Mouse (Mus musculus) stomach, embryonic 15.5 days (tissue): ENCODE measurements around the gene Top1. TPM values are rescaled to one million over a fixed set of nuclear protein-coding genes. Genes with fewer than 3 reads are reported as not detected.

Experiments used
- ATAC-seq: fragments of 200-750 bp; cut with Nextera tagmentation; 2 replicates; pipeline ENCODE4 v1.8.0; 2017; ENCODE audit warnings: low read depth, moderate number of reproducible peaks, moderate TSS enrichment; ENCODE audit not compliant: insufficient read depth, low FRiP score
- H3K27ac ChIP-seq: fragments of 300-500 bp; sonication (generic); 2 replicates; pipeline ENCODE4 v1.5.1; 2015; ENCODE audit warnings: mild to moderate bottlenecking, inconsistent platforms
- H3K27me3 ChIP-seq: fragments of 300-500 bp; sonication (generic); replicated peaks from 2 replicates; pipeline ENCODE4 v1.6.1; 2015; ENCODE audit warnings: inconsistent platforms
- H3K36me3 ChIP-seq: fragments of 300-500 bp; sonication (generic); 2 replicates; pipeline ENCODE4 v1.6.1; 2015; ENCODE audit warnings: inconsistent platforms
- H3K4me1 ChIP-seq: fragments of 300-500 bp; sonication (generic); 2 replicates; pipeline ENCODE4 v1.6.1; 2015; ENCODE audit warnings: inconsistent platforms
- H3K4me2 ChIP-seq: fragments of 300-500 bp; sonication (generic); 2 replicates; pipeline ENCODE4 v1.6.1; 2015; ENCODE audit warnings: mild to moderate bottlenecking, inconsistent platforms
- H3K4me3 ChIP-seq: fragments of 300-500 bp; sonication (generic); replicated peaks from 2 replicates; pipeline ENCODE4 v1.5.1; 2015; ENCODE audit warnings: inconsistent platforms
- H3K9ac ChIP-seq: fragments of 300-500 bp; sonication (generic); 2 replicates; pipeline ENCODE4 v1.6.1; 2015; ENCODE audit warnings: inconsistent platforms
- H3K9me3 ChIP-seq: fragments of 300-500 bp; sonication (generic); 2 replicates; pipeline ENCODE4 v1.6.1; 2016; ENCODE audit warnings: inconsistent platforms
- whole genome bisulfite sequencing: fragments of 180-500 bp; shearing (Covaris S2); methylation state at CpG from one replicate; pipeline ENCODE4 v1.1.7; 2015; 5-methylcytosine and 5-hydroxymethylcytosine counted together
- polyA plus RNA-seq: library from polyadenylated mRNA; unstranded; fragments of >200 nt; fragmentation: Nextera tagmentation; extraction: Ambion mirVana; gene quantifications from 2 replicates; pipeline ENCODE4 v1.2.1, GENCODE M21; 2015

Top1 gene
- polyA plus RNA-seq, 1 experiment from 2014 or later: 76.9 TPM

- no peaks in the 10 kb centered on the region for H3K27me3 ChIP-seq
- no peak overlapping the region for H3K4me2 ChIP-seq
- H3K9me3 ChIP-seq: no peaks in the 10 kb centered on the region
- H3K9ac ChIP-seq: no peak overlapping the region
- H3K27ac ChIP-seq: no peak overlapping the region
- H3K36me3 ChIP-seq: no peaks in the 10 kb centered on the region
- 77% methylated on average over 13 of the region's 13 CpGs for WGBS
- no peak overlapping the region for H3K4me3 ChIP-seq
- ATAC-seq: no peak
- no peaks in the 10 kb centered on the region for H3K4me1 ChIP-seq
These were observed 5.6 kb upstream of the Top1 start for GRCm38 (mm10) chr2:160639911-160640717.

- 63% methylated on average over 2 of the region's 2 CpGs for WGBS
- H3K9me3 ChIP-seq: no peaks in the 10 kb centered on the region
- no peaks in the 10 kb centered on the region for H3K27me3 ChIP-seq
- no peaks in the 10 kb centered on the region for H3K4me1 ChIP-seq
- H3K4me3 ChIP-seq: no peak overlapping the region
- H3K9ac ChIP-seq: no peak overlapping the region
- H3K36me3 ChIP-seq: no peaks in the 10 kb centered on the region
- no peak for ATAC-seq
- no peak overlapping the region for H3K27ac ChIP-seq
- no peak overlapping the region for H3K4me2 ChIP-seq
These were observed 4.5 kb upstream of the Top1 start for GRCm38 (mm10) chr2:160641176-160641575.

- H3K4me2 ChIP-seq: peak overlapping the region; percentile 45
- peak overlapping the region; percentile 98 for H3K9ac ChIP-seq
- no peaks in the 10 kb centered on the region for H3K36me3 ChIP-seq
- H3K4me1 ChIP-seq: 0 out of 2 replicates have a peak, but pooled peaks cover 4% of the 10 kb centered on the region
- H3K27me3 ChIP-seq: no peaks in the 10 kb centered on the region
- under 1% methylated on average over 65 of the region's 76 CpGs for WGBS
- peak overlapping the region; percentile 97 for H3K27ac ChIP-seq
- H3K4me3 ChIP-seq: peak overlapping the region; percentile 100
- H3K9me3 ChIP-seq: no peaks in the 10 kb centered on the region
- peak; percentile 15 for ATAC-seq
These were observed 606 bp downstream of the Top1 start for GRCm38 (mm10) chr2:160646144-160646844.

DNA sequence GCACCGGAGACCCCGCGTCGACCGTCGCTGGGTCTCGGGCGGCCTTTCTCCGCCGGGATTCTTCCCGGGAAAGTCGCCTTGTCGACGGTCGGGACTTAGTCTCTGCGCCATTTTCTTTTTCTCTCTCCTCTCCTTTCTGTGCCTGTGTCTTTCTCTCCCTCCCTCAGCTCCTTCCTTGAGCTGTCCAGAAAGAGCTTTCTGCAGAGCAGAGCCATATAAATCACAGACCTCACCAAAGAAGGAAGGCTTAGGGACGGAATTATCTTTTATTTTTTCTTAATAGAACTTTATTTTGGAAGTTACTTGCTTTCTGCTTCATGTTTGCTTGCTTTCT, 1.1 kb downstream of the Top1 start:
- H3K27ac ChIP-seq: peak overlapping the region; percentile 97
- H3K27me3 ChIP-seq: no peaks in the 10 kb centered on the region
- peak overlapping the region; percentile 45 for H3K4me2 ChIP-seq
- H3K4me1 ChIP-seq: 0 out of 2 replicates have a peak, but pooled peaks cover 4% of the 10 kb centered on the region
- peak overlapping the region; percentile 100 for H3K4me3 ChIP-seq
- no peaks in the 10 kb centered on the region for H3K36me3 ChIP-seq
- H3K9ac ChIP-seq: peak overlapping the region; percentile 98
- no peak for ATAC-seq
- WGBS: 0% methylated on average over 17 of the region's 17 CpGs
- no peaks in the 10 kb centered on the region for H3K9me3 ChIP-seq

DNA sequence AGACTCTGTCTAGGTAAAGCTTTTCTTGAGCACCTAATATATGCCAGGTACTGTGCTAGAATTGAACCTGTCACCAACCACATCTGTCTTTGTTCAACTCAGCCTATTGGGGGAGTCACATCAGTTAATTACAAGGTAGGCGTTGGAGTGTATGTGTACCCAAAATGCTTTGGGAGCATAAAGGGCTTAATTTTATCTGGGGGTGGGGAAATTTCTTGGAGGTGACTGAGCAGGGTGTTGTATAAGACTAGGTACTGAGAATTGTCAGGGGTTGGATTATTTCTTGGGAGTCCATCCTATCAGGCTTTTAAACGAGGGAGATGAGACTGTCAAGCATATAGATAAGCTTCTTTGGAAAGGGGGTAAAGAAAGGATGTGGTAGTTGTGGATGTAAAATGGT, 2.4 kb downstream of the Top1 start:
- no peak overlapping the region for H3K27ac ChIP-seq
- H3K36me3 ChIP-seq: no peaks in the 10 kb centered on the region
- WGBS: 38% methylated on average over 2 of the region's 2 CpGs
- H3K9me3 ChIP-seq: no peaks in the 10 kb centered on the region
- H3K9ac ChIP-seq: no peak overlapping the region
- no peak for ATAC-seq
- 0 out of 2 replicates have a peak, but pooled peaks cover 4% of the 10 kb centered on the region for H3K4me1 ChIP-seq
- H3K27me3 ChIP-seq: no peaks in the 10 kb centered on the region
- peak overlapping the region; percentile 45 for H3K4me2 ChIP-seq
- peak overlapping the region; percentile 100 for H3K4me3 ChIP-seq

DNA sequence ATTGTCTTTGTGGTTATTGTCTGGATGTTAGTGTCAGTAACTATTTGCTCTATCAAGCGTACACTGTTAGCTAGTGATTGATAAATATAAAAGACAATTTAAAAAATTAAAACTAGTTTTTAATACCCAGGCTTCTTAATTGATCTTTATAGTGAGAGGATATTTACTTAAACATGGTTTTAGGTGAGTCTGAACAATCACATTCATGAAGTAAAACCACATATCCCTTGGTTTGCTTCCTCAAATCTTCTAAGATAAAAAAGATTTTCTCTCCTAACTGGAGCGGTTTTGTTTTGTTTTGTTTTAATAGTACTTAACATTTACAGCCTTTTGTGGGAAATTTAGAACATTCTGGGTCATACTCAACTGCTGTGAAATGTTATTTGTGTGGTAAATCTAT, 3.4 kb downstream of the Top1 start:
- peak overlapping the region; percentile 43; the same call in 1 of the 2 replicates for H3K4me2 ChIP-seq
- no peak for ATAC-seq
- H3K4me3 ChIP-seq: no peak overlapping the region
- WGBS: 67% methylated on average over 2 of the region's 2 CpGs
- 0 out of 2 replicates have a peak, but pooled peaks cover 4% of the 10 kb centered on the region for H3K4me1 ChIP-seq
- H3K27ac ChIP-seq: no peak overlapping the region
- H3K9ac ChIP-seq: no peak overlapping the region
- no peaks in the 10 kb centered on the region for H3K36me3 ChIP-seq
- H3K9me3 ChIP-seq: no peaks in the 10 kb centered on the region
- no peaks in the 10 kb centered on the region for H3K27me3 ChIP-seq

- Histone ChIP-seq H3K4me3 (no peak overlapping the region), H3K4me1 (0 out of 2 replicates have a peak, but pooled peaks cover 4% of the 10 kb centered on the region), H3K9ac (no peak overlapping the region), H3K27me3 (no peaks in the 10 kb centered on the region), H3K27ac (no peak overlapping the region), H3K4me2 (no peak overlapping the region), H3K9me3 (no peaks in the 10 kb centered on the region), H3K36me3 (0 out of 2 replicates have a peak, but pooled peaks cover 4% of the 10 kb centered on the region)
- WGBS: 58% methylated on average over 2 of the region's 2 CpGs
- ATAC-seq: no peak
These were observed 5.5 kb downstream of the Top1 start for GRCm38 (mm10) chr2:160651165-160651564.

DNA sequence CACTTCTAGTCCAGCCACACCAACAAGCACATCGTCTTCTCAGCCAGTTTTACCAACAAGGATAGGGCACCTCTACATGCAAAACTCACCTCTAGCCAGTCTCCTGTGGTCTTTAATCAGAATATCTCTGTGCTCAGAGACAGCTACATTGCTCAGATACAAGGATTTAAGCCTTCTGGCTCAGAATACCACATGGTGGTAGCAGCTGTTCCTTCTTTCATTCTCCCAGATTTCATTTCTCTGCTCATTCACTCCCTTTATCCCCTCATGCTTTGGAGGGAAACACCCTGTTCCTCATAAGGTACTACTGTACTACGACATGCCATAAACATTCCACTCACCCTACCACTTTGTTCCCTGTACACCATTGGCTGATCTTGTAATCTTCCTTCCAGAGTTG, 7.5 kb downstream of the Top1 start:
- H3K4me1 ChIP-seq: 0 out of 2 replicates have a peak, but pooled peaks cover under 1% of the 10 kb centered on the region
- ATAC-seq: no peak
- H3K4me2 ChIP-seq: no peak overlapping the region
- H3K36me3 ChIP-seq: 0 out of 2 replicates have a peak, but pooled peaks cover 4% of the 10 kb centered on the region
- H3K9ac ChIP-seq: no peak overlapping the region
- H3K9me3 ChIP-seq: no peaks in the 10 kb centered on the region
- H3K27me3 ChIP-seq: no peaks in the 10 kb centered on the region
- no peak overlapping the region for H3K4me3 ChIP-seq
- WGBS: 81% methylated on average over 2 of the region's 2 CpGs
- no peak overlapping the region for H3K27ac ChIP-seq

- Histone ChIP-seq H3K4me1 (no peaks in the 10 kb centered on the region), H3K27ac (no peak overlapping the region), H3K27me3 (no peaks in the 10 kb centered on the region), H3K9ac (no peak overlapping the region), H3K36me3 (0 out of 2 replicates have a peak, but pooled peaks cover 4% of the 10 kb centered on the region), H3K9me3 (no peaks in the 10 kb centered on the region), H3K4me2 (no peak overlapping the region), H3K4me3 (no peak overlapping the region)
- ATAC-seq: no peak
- 100% methylated on average over 1 of the region's 1 CpGs for WGBS
These were observed 9.9 kb downstream of the Top1 start for GRCm38 (mm10) chr2:160655561-160655960.

GRCm38 (mm10) chr2:160656234-160656633, 10.5 kb downstream of the Top1 start:
- 58% methylated on average over 1 of the region's 1 CpGs for WGBS
- Histone ChIP-seq H3K27me3 (no peaks in the 10 kb centered on the region), H3K9ac (no peak overlapping the region), H3K36me3 (0 out of 2 replicates have a peak, but pooled peaks cover 4% of the 10 kb centered on the region), H3K4me3 (no peak overlapping the region), H3K9me3 (no peaks in the 10 kb centered on the region), H3K4me1 (no peaks in the 10 kb centered on the region), H3K27ac (no peak overlapping the region), H3K4me2 (no peak overlapping the region)
- ATAC-seq: no peak

- Histone ChIP-seq H3K36me3 (0 out of 2 replicates have a peak, but pooled peaks cover 4% of the 10 kb centered on the region), H3K4me1 (no peaks in the 10 kb centered on the region), H3K27ac (no peak overlapping the region), H3K4me3 (no peak overlapping the region), H3K9me3 (no peaks in the 10 kb centered on the region), H3K9ac (no peak overlapping the region), H3K27me3 (no peaks in the 10 kb centered on the region), H3K4me2 (no peak overlapping the region)
- no peak; the same call in 1 of the 2 replicates for ATAC-seq
- 90% methylated on average over 13 of the region's 13 CpGs for WGBS
These were observed 12.2 kb downstream of the Top1 start for GRCm38 (mm10) chr2:160657801-160658442.

DNA sequence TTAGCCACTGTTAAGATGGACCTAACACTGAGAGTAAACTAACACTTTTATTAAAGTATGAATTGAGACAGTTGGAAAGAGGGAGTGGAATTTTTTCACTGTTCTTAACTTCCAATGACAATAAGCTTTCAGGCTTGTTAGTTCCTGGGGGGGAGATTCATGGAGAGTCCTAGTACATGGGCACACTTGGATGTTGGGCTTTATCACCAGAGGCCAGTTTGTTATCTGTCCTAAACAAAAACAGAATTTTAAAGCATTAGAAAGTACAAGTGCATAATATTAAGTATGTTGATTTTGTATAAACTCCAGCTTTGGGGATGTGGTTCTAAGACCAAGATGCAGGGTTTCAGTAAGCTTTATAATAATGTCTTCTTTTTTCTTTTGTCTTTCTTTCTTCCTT, 13.1 kb downstream of the Top1 start:
- Histone ChIP-seq H3K27ac (no peak overlapping the region), H3K27me3 (no peaks in the 10 kb centered on the region), H3K36me3 (0 out of 2 replicates have a peak, but pooled peaks cover 4% of the 10 kb centered on the region), H3K9me3 (no peaks in the 10 kb centered on the region), H3K9ac (no peak overlapping the region), H3K4me2 (no peak overlapping the region), H3K4me3 (no peak overlapping the region), H3K4me1 (no peaks in the 10 kb centered on the region)
- no peak for ATAC-seq
